Mouse (Mus musculus) small intestine, adult 10 weeks (tissue): ENCODE results near the gene Rexo2. TPM values are rescaled to one million over a fixed set of nuclear protein-coding genes. Genes with fewer than 3 reads are reported as not detected.

Source experiments
- polyA plus RNA-seq: library from polyadenylated mRNA; stranded (reverse); fragments of 350-450 nt; fragmentation: Illumina TruSeq; extraction: RNeasy Lipid Tissue Mini Kit (QIAGEN cat#74804); gene quantifications from one replicate; pipeline ENCODE4 v1.2.3, GENCODE M21; 2014; ENCODE audit warnings: low replicate concordance

Rexo2 gene
- polyA plus RNA-seq: 58.2 TPM

DNA sequence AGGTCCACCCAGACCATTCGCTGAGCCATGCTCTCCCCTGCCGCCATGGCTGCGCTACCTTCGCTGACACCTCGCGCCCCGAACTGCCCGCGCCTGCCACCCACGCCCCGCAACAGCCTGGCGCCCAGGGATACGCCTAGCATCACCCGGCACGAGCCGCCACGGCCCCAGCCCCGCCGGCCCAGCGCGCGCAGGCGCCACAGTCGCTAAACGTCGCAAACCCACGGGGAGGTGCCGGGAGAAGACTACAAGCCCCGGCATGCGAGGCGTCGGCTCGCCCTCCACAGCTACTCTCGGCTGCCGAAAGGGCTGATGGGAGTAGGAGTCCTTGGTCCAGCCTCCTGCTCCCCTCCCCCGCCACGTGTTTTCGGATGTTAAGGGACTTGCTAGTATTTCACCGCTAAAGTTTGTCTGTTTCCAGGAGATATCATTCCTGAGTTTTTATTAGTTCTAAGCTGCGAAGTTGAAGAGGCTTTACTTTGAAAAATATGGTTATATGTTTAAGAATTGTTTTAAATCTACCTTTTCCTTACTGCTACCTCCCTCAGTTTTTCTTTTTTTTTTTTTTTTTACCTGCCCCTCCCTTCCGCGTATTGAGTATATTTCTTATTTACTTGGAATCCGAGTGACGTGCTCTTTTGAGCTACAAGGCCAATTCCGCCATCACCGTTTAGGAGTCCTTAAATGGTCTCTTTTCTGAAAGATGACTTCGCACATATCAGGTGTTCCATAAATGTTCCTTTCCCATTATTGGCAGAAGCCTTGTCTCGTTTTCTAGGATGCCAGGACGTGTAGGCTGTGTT, at the start of gene Rexo2:
Rexo2 (minus strand) TSS at position 213 of the 803 bp plus-strand sequence.

DNA sequence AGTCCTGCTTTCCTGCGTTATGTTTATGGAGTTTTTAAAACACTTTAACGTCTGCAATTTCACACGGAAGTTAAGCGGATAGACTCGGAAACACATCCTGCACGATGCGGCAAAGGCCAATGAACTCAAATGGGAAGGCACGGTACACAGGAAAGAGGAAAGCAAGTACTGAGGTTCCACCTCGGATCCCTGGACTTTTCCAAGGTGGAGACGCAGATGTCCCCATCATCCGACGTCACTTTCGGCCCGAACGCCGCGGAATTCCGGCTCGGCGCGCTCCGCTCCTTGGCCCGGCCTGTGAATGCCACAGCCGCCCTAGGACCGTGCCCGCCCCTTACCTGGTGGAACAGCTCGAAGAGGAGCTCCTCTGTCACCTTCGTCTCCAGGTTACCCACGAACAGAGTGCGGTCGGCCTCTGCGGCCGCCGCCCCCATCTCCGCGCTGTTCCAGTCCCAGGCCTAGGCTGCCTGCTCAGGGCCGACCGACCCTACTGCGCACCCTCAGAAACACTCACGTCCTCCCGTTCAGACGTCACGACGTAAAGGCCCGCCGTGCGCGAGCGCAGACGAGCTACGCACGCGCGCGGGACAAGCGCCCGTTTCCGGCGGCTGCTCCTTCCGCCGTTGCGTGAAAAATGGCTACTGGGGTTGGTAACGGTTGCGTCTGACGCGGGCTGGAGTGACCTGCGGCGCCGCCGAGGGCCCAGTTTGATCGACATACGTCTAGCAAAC, 14.6 kb upstream of the Rexo2 start, which contains the start of the genes Rbm7 and Gm5617:
Rbm7 (minus strand) TSS at position 483 of the 731 bp plus-strand sequence.
Gm5617 (plus strand) TSS at position 626 of the 731 bp plus-strand sequence.

Other genes starting within 250 kb of the Rexo2 start
- 2.3 TPM for gene Nxpe2, start 127.2 kb downstream of the Rexo2 start, polyA plus RNA-seq
- gene Rbm7, start 14.7 kb upstream of the Rexo2 start, polyA plus RNA-seq: 88.2 TPM
- not detected for gene Gm5617, start 14.8 kb upstream of the Rexo2 start, polyA plus RNA-seq
- gene Nnmt, start 124.5 kb upstream of the Rexo2 start, polyA plus RNA-seq: 0.97 TPM